Mouse (Mus musculus) lung, embryonic 14.5 days (tissue): ENCODE data around the gene Arfgef2. TPM values are rescaled to one million over a fixed set of nuclear protein-coding genes. Genes with fewer than 3 reads are reported as not detected.

ENCODE experiments used
- ATAC-seq: fragments of 200-750 bp; cut with Nextera tagmentation; 2 replicates; pipeline ENCODE4 v1.8.0; 2017; ENCODE audit warnings: mild to moderate bottlenecking, moderate TSS enrichment, moderate library complexity; ENCODE audit not compliant: insufficient read depth
- DNase-seq: peaks from one replicate; pipeline ENCODE4 v3.0.0-alpha.2; 2015
- H3K27ac ChIP-seq: fragments of 300-500 bp; sonication (generic); 2 replicates; pipeline ENCODE4 v1.5.1; 2014; ENCODE audit warnings: low read depth, mild to moderate bottlenecking, moderate library complexity
- H3K27me3 ChIP-seq: fragments of 300-500 bp; sonication (generic); 2 replicates; pipeline ENCODE4 v1.6.1; 2014; ENCODE audit warnings: low read length, control low read depth; ENCODE audit not compliant: insufficient read depth
- H3K36me3 ChIP-seq: fragments of 300-500 bp; sonication (generic); 2 replicates; pipeline ENCODE4 v1.6.1; 2014; ENCODE audit warnings: control low read depth; ENCODE audit not compliant: insufficient read depth
- H3K4me1 ChIP-seq: fragments of 300-500 bp; sonication (generic); 2 replicates; pipeline ENCODE4 v1.6.1; 2014; ENCODE audit warnings: antibody characterized with exemption, control low read depth; ENCODE audit not compliant: insufficient read depth
- H3K4me2 ChIP-seq: fragments of 300-500 bp; sonication (generic); 2 replicates; pipeline ENCODE4 v1.6.1; 2014; ENCODE audit warnings: mild to moderate bottlenecking
- H3K4me3 ChIP-seq: fragments of 300-500 bp; sonication (generic); 2 replicates; pipeline ENCODE4 v1.5.1; 2014; ENCODE audit warnings: low read depth, low read length
- H3K9ac ChIP-seq: fragments of 300-500 bp; sonication (generic); 2 replicates; pipeline ENCODE4 v1.6.1; 2014
- H3K9me3 ChIP-seq: fragments of 300-500 bp; sonication (generic); 2 replicates; pipeline ENCODE4 v1.6.1; 2016; ENCODE audit warnings: low read depth, low read length, control low read depth
- CTCF ChIP-seq: IDR thresholded peaks from 2 replicates; pipeline ENCODE4 v1.5.1; 2016; ENCODE audit warnings: antibody characterized with exemption, low read depth
- WGBS: fragments of 180-500 bp; shearing (Covaris S2); extraction: QIAGEN DNeasy Blood & Tissue Kit; methylation state at CpG from one replicate; pipeline ENCODE4 v1.1.7; 2014; 5-methylcytosine and 5-hydroxymethylcytosine counted together
- polyA plus RNA-seq: library from polyadenylated mRNA; unstranded; fragments of >200 nt; fragmentation: Nextera tagmentation; extraction: Ambion mirVana; gene quantifications from 2 replicates; pipeline ENCODE4 v1.2.1, GENCODE M21; 2014

The Arfgef2 gene
- polyA plus RNA-seq, 1 experiment from 2014 or later = 6.9 TPM

DNA sequence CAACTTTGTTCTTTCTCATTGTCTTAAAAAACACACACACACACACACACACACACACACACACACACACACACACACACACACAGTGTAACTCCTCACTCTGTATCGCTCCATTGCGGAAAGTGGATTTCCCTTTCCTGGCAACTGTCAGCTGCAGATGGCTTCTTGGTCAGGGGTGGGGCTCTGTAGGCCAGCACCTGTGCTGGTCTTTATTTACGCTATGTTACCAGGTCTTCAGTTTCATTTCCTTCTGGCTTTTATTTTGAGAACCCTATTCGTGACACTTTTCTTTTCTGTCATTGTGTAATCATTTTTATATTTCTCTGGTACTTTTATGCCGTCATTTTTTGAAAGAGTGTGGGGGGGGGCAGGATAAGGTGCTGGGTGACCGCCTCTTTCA lies 70.2 kb downstream of the Arfgef2 start:
- H3K9me3 ChIP-seq = no peaks in the 10 kb centered on the region
- H3K27ac ChIP-seq = no peak overlapping the region
- no peak overlapping the region for H3K9ac ChIP-seq
- no peak overlapping the region for H3K4me2 ChIP-seq
- no peaks in the 10 kb centered on the region for H3K27me3 ChIP-seq
- ATAC-seq (no peak), DNase-seq (no peak)
- H3K4me1 ChIP-seq = no peaks in the 10 kb centered on the region
- H3K36me3 ChIP-seq = peaks cover 53% of the 10 kb centered on the region
- WGBS = 84% methylated on average over 6 of the region's 6 CpGs
- no peak for TF ChIP-seq CTCF
- H3K4me3 ChIP-seq = no peak overlapping the region

- no peaks in the 10 kb centered on the region for H3K9me3 ChIP-seq
- no peak overlapping the region for H3K4me3 ChIP-seq
- H3K4me1 ChIP-seq = no peaks in the 10 kb centered on the region
- H3K27me3 ChIP-seq = no peaks in the 10 kb centered on the region
- peaks cover 48% of the 10 kb centered on the region for H3K36me3 ChIP-seq
- ATAC-seq (no peak), DNase-seq (no peak)
- H3K4me2 ChIP-seq = no peak overlapping the region
- 78% methylated on average over 10 of the region's 10 CpGs for WGBS
- no peak overlapping the region for H3K27ac ChIP-seq
- no peak overlapping the region for H3K9ac ChIP-seq
- no peak for TF ChIP-seq CTCF
Measured at GRCm38 (mm10) chr2:166876331-166876730, 70.9 kb downstream of the Arfgef2 start.

DNA sequence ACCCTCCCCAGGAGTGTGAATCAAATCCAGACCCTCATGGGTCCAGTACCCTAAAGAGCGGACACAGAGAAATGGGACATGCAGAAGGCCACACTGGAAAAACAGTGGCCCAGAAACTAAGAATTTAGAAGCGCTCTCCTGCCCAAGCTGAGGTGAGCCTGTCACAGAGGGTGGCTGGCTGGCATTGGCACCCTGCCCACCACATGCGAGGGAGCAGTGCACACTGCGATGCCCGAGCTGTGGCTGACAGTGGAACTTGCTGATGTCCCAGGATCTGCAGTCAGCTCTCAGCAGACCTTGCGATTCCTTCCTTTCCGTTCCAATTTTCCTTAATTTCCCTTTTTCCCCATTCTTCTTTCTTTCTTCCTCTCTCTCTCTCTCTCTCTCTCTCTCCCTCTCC lies 79.7 kb downstream of the Arfgef2 start:
- H3K36me3 ChIP-seq = peaks cover 12% of the 10 kb centered on the region; the same call in 1 of the 2 replicates
- no peak for TF ChIP-seq CTCF
- 88% methylated on average over 7 of the region's 7 CpGs for WGBS
- DNase-seq = no peak
- H3K4me1 ChIP-seq = no peaks in the 10 kb centered on the region
- H3K4me3 ChIP-seq = no peak overlapping the region
- no peak overlapping the region for H3K27ac ChIP-seq
- no peak for ATAC-seq
- no peak overlapping the region for H3K9ac ChIP-seq
- H3K9me3 ChIP-seq = no peaks in the 10 kb centered on the region
- H3K27me3 ChIP-seq = no peaks in the 10 kb centered on the region
- no peak overlapping the region for H3K4me2 ChIP-seq

DNA sequence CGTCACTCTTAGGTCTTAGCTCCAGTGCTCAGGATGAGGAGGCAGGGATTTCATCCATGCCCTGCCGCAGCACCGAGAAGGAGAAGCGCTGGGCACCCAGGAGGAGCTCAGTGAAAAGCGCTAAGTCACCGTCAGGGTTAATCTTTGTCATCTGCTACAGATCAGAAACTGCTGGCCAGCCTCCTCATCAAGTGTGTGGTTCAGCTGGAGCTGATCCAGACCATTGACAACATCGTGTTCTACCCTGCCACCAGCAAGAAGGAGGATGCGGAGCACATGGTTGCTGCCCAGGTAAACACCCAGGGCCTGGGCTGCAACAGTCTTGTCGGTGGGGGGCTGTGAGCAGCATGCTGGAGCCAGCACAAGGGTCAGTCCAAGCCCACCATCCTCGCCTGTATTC lies 80.2 kb downstream of the Arfgef2 start:
- TF ChIP-seq CTCF = no peak

GRCm38 (mm10) chr2:166886231-166886630 lies 80.8 kb downstream of the Arfgef2 start:
- no peak for ATAC-seq
- peaks cover 17% of the 10 kb centered on the region; the same call in 1 of the 2 replicates for H3K36me3 ChIP-seq
- H3K4me1 ChIP-seq = no peaks in the 10 kb centered on the region
- no peaks in the 10 kb centered on the region for H3K27me3 ChIP-seq
- no peak overlapping the region for H3K9ac ChIP-seq
- DNase-seq = no peak
- TF ChIP-seq CTCF = no peak
- no peaks in the 10 kb centered on the region for H3K9me3 ChIP-seq
- no peak overlapping the region for H3K27ac ChIP-seq
- WGBS = 75% methylated on average over 3 of the region's 3 CpGs
- H3K4me2 ChIP-seq = no peak overlapping the region
- H3K4me3 ChIP-seq = no peak overlapping the region

More for the DNA sequence above, 80.2 kb downstream of the Arfgef2 start:
- DNase-seq = no peak
- Histone ChIP-seq H3K4me1 (no peaks in the 10 kb centered on the region), H3K9ac (no peak overlapping the region), H3K9me3 (no peaks in the 10 kb centered on the region), H3K4me3 (no peak overlapping the region), H3K4me2 (no peak overlapping the region), H3K27ac (no peak overlapping the region), H3K36me3 (peaks cover 13% of the 10 kb centered on the region; the same call in 1 of the 2 replicates), H3K27me3 (no peaks in the 10 kb centered on the region)
- 71% methylated on average over 10 of the region's 10 CpGs for WGBS
- ATAC-seq = no peak

- peak; percentile 49 for TF ChIP-seq CTCF
- DNase-seq (peak; percentile 31), ATAC-seq (no peak)
- Histone ChIP-seq H3K27ac (no peak overlapping the region), H3K36me3 (peaks cover 28% of the 10 kb centered on the region), H3K4me2 (no peak overlapping the region), H3K4me1 (no peaks in the 10 kb centered on the region), H3K9ac (no peak overlapping the region), H3K4me3 (no peak overlapping the region), H3K27me3 (no peaks in the 10 kb centered on the region), H3K9me3 (no peaks in the 10 kb centered on the region)
- WGBS = 38% methylated on average over 11 of the region's 11 CpGs
Measured at GRCm38 (mm10) chr2:166887816-166888215, 82.4 kb downstream of the Arfgef2 start.

GRCm38 (mm10) chr2:166891366-166891880 lies 86.0 kb downstream of the Arfgef2 start:
- Histone ChIP-seq H3K4me3 (no peak overlapping the region), H3K9me3 (no peaks in the 10 kb centered on the region), H3K9ac (no peak overlapping the region), H3K4me2 (no peak overlapping the region), H3K4me1 (no peaks in the 10 kb centered on the region), H3K27ac (no peak overlapping the region), H3K27me3 (no peaks in the 10 kb centered on the region), H3K36me3 (peaks cover 41% of the 10 kb centered on the region)
- DNase-seq (no peak), ATAC-seq (no peak)
- TF ChIP-seq CTCF = peak; percentile 26; the same call in 1 of the 2 replicates
- 76% methylated on average over 9 of the region's 9 CpGs for WGBS
